Mouse (Mus musculus) lung, embryonic 16.5 days (tissue): ENCODE measurements around the gene Gm12394. TPM values are rescaled to one million over a fixed set of nuclear protein-coding genes. Genes with fewer than 3 reads are reported as not detected.
"Not testable (repeated sequence)": the region's sequence is repeated elsewhere in the genome, so short reads cannot be mapped to it uniquely, and the experiment has no call there.

Experiments
- ATAC-seq: fragments of 200-750 bp; cut with Nextera tagmentation; 2 replicates; pipeline ENCODE4 v1.8.0; 2017; ENCODE audit warnings: low read depth, mild to moderate bottlenecking, moderate library complexity
- H3K27ac ChIP-seq: fragments of 300-500 bp; sonication (generic); 2 replicates; pipeline ENCODE4 v1.5.1; 2014; ENCODE audit warnings: mild to moderate bottlenecking, control low read depth, low read length
- H3K27me3 ChIP-seq: fragments of 300-500 bp; sonication (generic); 2 replicates; pipeline ENCODE4 v1.6.1; 2014; ENCODE audit warnings: low read depth, low read length, mixed read lengths; ENCODE audit not compliant: control insufficient read depth, insufficient read depth
- H3K36me3 ChIP-seq: fragments of 300-500 bp; sonication (generic); 2 replicates; pipeline ENCODE4 v1.6.1; 2014; ENCODE audit warnings: low read length; ENCODE audit not compliant: control insufficient read depth, insufficient read depth
- H3K4me1 ChIP-seq: fragments of 300-500 bp; sonication (generic); replicated peaks from 2 replicates; pipeline ENCODE4 v1.6.1; 2014; ENCODE audit warnings: low read length, mixed read lengths; ENCODE audit not compliant: control insufficient read depth, insufficient read depth
- H3K4me2 ChIP-seq: fragments of 300-500 bp; sonication (generic); 2 replicates; pipeline ENCODE4 v1.6.1; 2014; ENCODE audit warnings: low read depth, low read length, control low read depth
- H3K4me3 ChIP-seq: fragments of 300-500 bp; sonication (generic); 2 replicates; pipeline ENCODE4 v1.5.1; 2014; ENCODE audit warnings: mild to moderate bottlenecking, low read length, control low read depth
- H3K9ac ChIP-seq: fragments of 300-500 bp; sonication (generic); 2 replicates; pipeline ENCODE4 v1.6.1; 2014; ENCODE audit warnings: low read length, control low read depth
- H3K9me3 ChIP-seq: fragments of 300-500 bp; sonication (generic); 2 replicates; pipeline ENCODE4 v1.6.1; 2016; ENCODE audit warnings: low read length; ENCODE audit not compliant: control insufficient read depth
- WGBS: fragments of 180-500 bp; shearing (Covaris S2); extraction: QIAGEN DNeasy Blood & Tissue Kit; methylation state at CpG from one replicate; pipeline ENCODE4 v1.1.7; 2014; 5-methylcytosine and 5-hydroxymethylcytosine counted together
- polyA plus RNA-seq: library from polyadenylated mRNA; unstranded; fragments of >200 nt; fragmentation: Nextera tagmentation; extraction: Ambion mirVana; gene quantifications from 2 replicates; pipeline ENCODE4 v1.2.1, GENCODE M21; 2015

Gm12394 gene
- polyA plus RNA-seq, result 0.11 TPM in 2 replicates

DNA sequence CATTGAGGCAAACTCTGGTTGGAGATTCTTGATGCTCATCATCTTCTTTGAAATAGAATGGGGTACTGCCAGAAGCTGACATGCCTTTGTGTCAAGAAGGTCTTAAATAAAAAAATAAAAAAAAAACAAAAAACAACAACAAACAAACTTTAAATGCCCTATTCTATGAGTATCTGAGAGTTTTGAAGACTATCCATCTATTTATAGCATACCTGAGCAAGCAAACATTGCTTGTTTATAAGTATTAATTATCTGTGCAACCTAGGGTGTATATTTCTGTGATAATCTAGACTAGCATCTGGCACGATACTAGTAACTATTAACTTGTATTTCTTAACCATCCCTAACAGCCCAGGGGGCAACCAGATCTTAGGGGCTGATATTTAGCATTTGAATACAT, at the start of gene Gm12394:
TSS of gene Gm12394 (minus strand) at position 101 of the 400 bp plus-strand sequence.
- H3K4me1 ChIP-seq, H3K4me2 ChIP-seq, H3K27me3 ChIP-seq, H3K9ac ChIP-seq, H3K36me3 ChIP-seq, H3K9me3 ChIP-seq, H3K4me3 ChIP-seq, ATAC-seq, H3K27ac ChIP-seq: not testable (repeated sequence)
- 67% methylated on average over 1 of the region's 1 CpGs for WGBS

DNA sequence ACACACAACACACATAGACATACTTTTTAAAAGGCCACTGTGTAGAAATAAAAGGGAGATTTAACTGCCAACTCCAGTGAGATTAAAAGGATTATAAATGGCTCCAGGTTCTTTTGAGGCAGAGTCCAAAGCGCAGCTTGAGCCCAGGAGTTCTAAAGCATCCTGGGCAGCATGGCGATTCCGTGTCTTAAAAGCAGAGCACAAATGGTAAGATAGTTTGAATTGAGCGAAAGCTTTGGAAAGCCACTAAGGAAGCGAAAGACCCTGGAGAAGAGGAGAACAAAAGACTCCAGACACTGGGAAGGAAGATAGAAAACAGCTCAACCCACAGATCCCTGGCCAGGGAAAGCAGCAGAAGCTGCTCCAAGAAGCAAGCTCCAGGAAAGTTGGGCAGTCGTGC, 48.4 kb upstream of the Gm12394 start:
- Histone ChIP-seq H3K4me1 (no peaks in the 10 kb centered on the region), H3K27ac (no peak overlapping the region), H3K4me3 (no peak overlapping the region), H3K9ac (no peak overlapping the region), H3K27me3 (no peaks in the 10 kb centered on the region), H3K36me3 (no peaks in the 10 kb centered on the region), H3K9me3 (no peaks in the 10 kb centered on the region), H3K4me2 (no peak overlapping the region)
- 81% methylated on average over 6 of the region's 6 CpGs for WGBS
- no peak for ATAC-seq

- H3K36me3 ChIP-seq, result no peaks in the 10 kb centered on the region
- 92% methylated on average over 3 of the region's 3 CpGs for WGBS
- no peak overlapping the region for H3K4me2 ChIP-seq
- no peaks in the 10 kb centered on the region for H3K4me1 ChIP-seq
- H3K4me3 ChIP-seq, result no peak overlapping the region
- H3K9me3 ChIP-seq, result no peaks in the 10 kb centered on the region
- H3K27ac ChIP-seq, result no peak overlapping the region
- no peak for ATAC-seq
- no peak overlapping the region for H3K9ac ChIP-seq
- no peaks in the 10 kb centered on the region for H3K27me3 ChIP-seq
Observed at GRCm38 (mm10) chr4:42904523-42904922, 48.0 kb upstream of the Gm12394 start.

GRCm38 (mm10) chr4:42903942-42904341, 47.4 kb upstream of the Gm12394 start:
- H3K9ac ChIP-seq, result no peak overlapping the region

GRCm38 (mm10) chr4:42902730-42903129, 46.2 kb upstream of the Gm12394 start:
- no peak overlapping the region for H3K9ac ChIP-seq
- ATAC-seq, result no peak
- no peak overlapping the region for H3K27ac ChIP-seq
- no peaks in the 10 kb centered on the region for H3K27me3 ChIP-seq
- no peaks in the 10 kb centered on the region for H3K9me3 ChIP-seq
- WGBS, result 79% methylated on average over 5 of the region's 5 CpGs
- no peaks in the 10 kb centered on the region for H3K36me3 ChIP-seq
- H3K4me3 ChIP-seq, result no peak overlapping the region
- H3K4me2 ChIP-seq, result no peak overlapping the region
- no peaks in the 10 kb centered on the region for H3K4me1 ChIP-seq

More at GRCm38 (mm10) chr4:42903942-42904341, 47.4 kb upstream of the Gm12394 start:
- Histone ChIP-seq H3K4me2 (no peak overlapping the region), H3K4me1 (no peaks in the 10 kb centered on the region), H3K27me3 (no peaks in the 10 kb centered on the region), H3K9me3 (no peaks in the 10 kb centered on the region), H3K4me3 (no peak overlapping the region), H3K36me3 (no peaks in the 10 kb centered on the region), H3K27ac (no peak overlapping the region)
- 30% methylated on average over 1 of the region's 1 CpGs for WGBS
- ATAC-seq, result no peak

DNA sequence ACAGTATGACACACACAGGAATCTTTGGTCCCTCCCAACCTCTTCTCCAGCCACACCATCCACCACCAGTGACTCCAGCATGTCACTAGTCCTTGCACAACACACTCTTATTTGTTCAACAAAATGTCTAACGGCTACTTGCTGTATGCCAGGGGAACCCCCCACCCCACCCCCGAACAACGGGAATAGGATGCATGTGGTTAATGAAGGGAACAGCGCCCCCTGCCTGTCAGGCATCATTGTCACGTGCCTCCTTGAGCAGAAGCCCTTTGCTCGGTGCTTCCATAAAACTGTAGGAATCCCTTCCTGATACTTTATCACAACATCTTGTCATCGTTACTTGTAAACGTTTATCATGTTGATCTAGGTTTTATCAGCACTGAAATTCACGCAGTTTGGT, 45.6 kb upstream of the Gm12394 start:
- Histone ChIP-seq H3K36me3 (no peaks in the 10 kb centered on the region), H3K4me2 (no peak overlapping the region), H3K9me3 (no peaks in the 10 kb centered on the region), H3K4me3 (no peak overlapping the region), H3K9ac (no peak overlapping the region), H3K4me1 (no peaks in the 10 kb centered on the region), H3K27me3 (no peaks in the 10 kb centered on the region), H3K27ac (no peak overlapping the region)
- WGBS, result 44% methylated on average over 9 of the region's 9 CpGs
- no peak for ATAC-seq

DNA sequence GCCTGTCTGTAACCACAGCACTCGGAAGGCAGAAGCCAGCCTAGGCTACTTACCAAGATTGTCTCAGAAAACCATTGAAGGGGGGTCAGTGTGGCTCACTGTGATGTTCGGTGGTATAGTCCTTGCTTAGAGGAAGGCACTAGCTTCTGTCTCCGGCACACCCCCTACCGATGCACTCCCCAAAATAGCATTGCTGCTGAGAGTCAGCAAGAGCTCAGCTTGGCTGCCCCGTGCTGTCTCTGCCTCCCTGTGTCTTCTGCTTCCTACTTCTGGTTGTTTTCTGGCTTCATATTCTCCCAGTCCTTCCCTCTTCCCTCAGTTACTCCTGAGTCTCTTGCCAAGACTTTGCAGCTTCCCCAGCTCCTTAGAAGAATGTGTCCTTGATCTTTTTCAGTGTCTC, 44.3 kb upstream of the Gm12394 start:
- no peak overlapping the region for H3K4me3 ChIP-seq
- 60% methylated on average over 5 of the region's 5 CpGs for WGBS
- H3K9ac ChIP-seq, result no peak overlapping the region
- no peaks in the 10 kb centered on the region for H3K27me3 ChIP-seq
- no peaks in the 10 kb centered on the region for H3K36me3 ChIP-seq
- H3K4me2 ChIP-seq, result no peak overlapping the region
- H3K9me3 ChIP-seq, result no peaks in the 10 kb centered on the region
- ATAC-seq, result no peak
- H3K4me1 ChIP-seq, result no peaks in the 10 kb centered on the region
- H3K27ac ChIP-seq, result no peak overlapping the region

- H3K4me3 ChIP-seq, result no peak overlapping the region
- H3K27me3 ChIP-seq, result no peaks in the 10 kb centered on the region
- no peak overlapping the region for H3K4me2 ChIP-seq
- ATAC-seq, result no peak
- no peaks in the 10 kb centered on the region for H3K36me3 ChIP-seq
- WGBS, result 39% methylated on average over 3 of the region's 3 CpGs
- H3K4me1 ChIP-seq, result no peaks in the 10 kb centered on the region
- no peaks in the 10 kb centered on the region for H3K9me3 ChIP-seq
- H3K27ac ChIP-seq, result no peak overlapping the region
- H3K9ac ChIP-seq, result no peak overlapping the region
Observed at GRCm38 (mm10) chr4:42898914-42899313, 42.3 kb upstream of the Gm12394 start.

- H3K36me3 ChIP-seq, result no peaks in the 10 kb centered on the region
- H3K4me2 ChIP-seq, result no peak overlapping the region
- ATAC-seq, result no peak
- no peaks in the 10 kb centered on the region for H3K4me1 ChIP-seq
- 76% methylated on average over 7 of the region's 7 CpGs for WGBS
- H3K9me3 ChIP-seq, result no peaks in the 10 kb centered on the region
- no peak overlapping the region for H3K27ac ChIP-seq
- H3K9ac ChIP-seq, result no peak overlapping the region
- no peaks in the 10 kb centered on the region for H3K27me3 ChIP-seq
- H3K4me3 ChIP-seq, result no peak overlapping the region
Observed at GRCm38 (mm10) chr4:42895118-42895517, 38.5 kb upstream of the Gm12394 start.

GRCm38 (mm10) chr4:42891176-42891575, 34.6 kb upstream of the Gm12394 start:
- Histone ChIP-seq H3K9me3 (no peaks in the 10 kb centered on the region), H3K4me2 (no peak overlapping the region), H3K36me3 (no peaks in the 10 kb centered on the region), H3K4me1 (no peaks in the 10 kb centered on the region), H3K27ac (no peak overlapping the region), H3K4me3 (no peak overlapping the region), H3K27me3 (no peaks in the 10 kb centered on the region), H3K9ac (no peak overlapping the region)
- WGBS, result 65% methylated on average over 7 of the region's 7 CpGs
- ATAC-seq, result no peak
